Mouse (Mus musculus): ENCODE data around the gene 1700067K01Rik.
"Not testable (repeated sequence)": the region's sequence is repeated elsewhere in the genome, so short reads cannot be mapped to it uniquely, and the experiment has no call there.

GRCm38 (mm10) chr8:84005502-84005901 is 4.2 kb downstream of the 1700067K01Rik start:
- TF ChIP-seq CTCF (IDR thresholded peaks at IDR 0.05; ENCODE audit: control insufficient read depth, insufficient read depth, insufficient read length); CEBPB (IDR thresholded peaks at IDR 0.05; ENCODE audit: low read depth); USF1 (IDR thresholded peaks at IDR 0.05; ENCODE audit: low read depth): not testable (repeated sequence)
